Mouse (Mus musculus): ENCODE results near the gene 1700123O20Rik.

- no peak for TF ChIP-seq MAFK (IDR thresholded peaks at IDR 0.05; ENCODE audit: insufficient read depth, low read depth, low read length)
- TF ChIP-seq ZNF384 (IDR thresholded peaks at IDR 0.05; ENCODE audit: low read depth, low read length) = no peak
Measured at GRCm38 (mm10) chr14:54664477-54665222, 21.4 kb upstream of the 1700123O20Rik start.
